Mouse (Mus musculus) forebrain, embryonic 15.5 days (tissue): ENCODE results near the gene Ccdc3. TPM values are rescaled to one million over a fixed set of nuclear protein-coding genes. Genes with fewer than 3 reads are reported as not detected.

Experiments
- ATAC-seq: fragments of 200-750 bp; cut with Nextera tagmentation; replicated peaks from 2 replicates; pipeline ENCODE4 v1.8.0; 2017; ENCODE audit warnings: mild to moderate bottlenecking, moderate TSS enrichment, moderate library complexity
- H3K27ac ChIP-seq: fragments of 300-500 bp; sonication (generic); replicated peaks from 2 replicates; pipeline ENCODE4 v1.5.1; 2015; ENCODE audit warnings: mild to moderate bottlenecking, inconsistent platforms
- H3K27me3 ChIP-seq: fragments of 300-500 bp; sonication (generic); 2 replicates; pipeline ENCODE4 v1.6.1; 2015; ENCODE audit warnings: inconsistent platforms
- H3K36me3 ChIP-seq: fragments of 300-500 bp; sonication (generic); 2 replicates; pipeline ENCODE4 v1.6.1; 2015; ENCODE audit warnings: mild to moderate bottlenecking, inconsistent platforms
- H3K4me1 ChIP-seq: fragments of 300-500 bp; sonication (generic); 2 replicates; pipeline ENCODE4 v1.6.1; 2015; ENCODE audit warnings: inconsistent platforms
- H3K4me2 ChIP-seq: fragments of 300-500 bp; sonication (generic); replicated peaks from 2 replicates; pipeline ENCODE4 v1.6.1; 2015; ENCODE audit warnings: mild to moderate bottlenecking, inconsistent platforms
- H3K4me3 ChIP-seq: fragments of 300-500 bp; sonication (generic); 2 replicates; pipeline ENCODE4 v1.5.1; 2015; ENCODE audit warnings: mild to moderate bottlenecking, inconsistent platforms
- H3K9ac ChIP-seq: fragments of 300-500 bp; sonication (generic); replicated peaks from 2 replicates; pipeline ENCODE4 v1.6.1; 2015; ENCODE audit warnings: mild to moderate bottlenecking, inconsistent platforms
- H3K9me3 ChIP-seq: fragments of 300-500 bp; sonication (generic); 2 replicates; pipeline ENCODE4 v1.6.1; 2016; ENCODE audit warnings: inconsistent platforms
- WGBS: fragments of 180-500 bp; shearing (Covaris S2); methylation state at CpG from one replicate; pipeline ENCODE4 v1.1.7; 2015; ENCODE audit warnings: mixed read lengths; 5-methylcytosine and 5-hydroxymethylcytosine counted together
- polyA plus RNA-seq: library from polyadenylated mRNA; unstranded; fragments of >200 nt; fragmentation: Nextera tagmentation; extraction: Ambion mirVana; gene quantifications from 2 replicates; pipeline ENCODE4 v1.2.1, GENCODE M21; 2015

The Ccdc3 gene
- polyA plus RNA-seq, 1 experiment from 2014 or later: 3.8 TPM

DNA sequence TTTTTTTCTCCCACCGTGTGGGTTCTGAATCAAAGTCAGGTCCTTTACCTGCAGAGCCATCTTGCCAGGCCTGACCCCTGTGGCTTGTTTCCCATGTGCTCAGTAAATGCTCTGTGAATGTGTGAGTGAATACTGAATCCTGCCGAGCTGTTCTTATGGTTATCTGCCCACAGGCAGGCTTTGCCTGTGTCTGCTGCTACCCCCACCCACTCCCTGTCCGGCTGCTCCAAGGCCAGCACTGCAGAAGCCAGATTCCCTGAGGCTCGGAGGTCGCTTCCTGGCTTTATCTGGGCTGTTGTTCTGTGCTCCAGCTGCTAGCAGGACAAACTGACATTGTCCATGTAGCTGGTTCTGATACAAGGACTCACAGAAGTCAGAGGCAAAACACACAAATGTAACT, 25.2 kb downstream of the Ccdc3 start:
- no peak for ATAC-seq
- H3K4me2 ChIP-seq: no peak overlapping the region
- no peak overlapping the region for H3K27ac ChIP-seq
- no peak overlapping the region for H3K9ac ChIP-seq
- H3K27me3 ChIP-seq: no peaks in the 10 kb centered on the region
- H3K9me3 ChIP-seq: no peaks in the 10 kb centered on the region
- H3K4me3 ChIP-seq: no peak overlapping the region
- no peaks in the 10 kb centered on the region for H3K36me3 ChIP-seq
- H3K4me1 ChIP-seq: no peaks in the 10 kb centered on the region
- WGBS: 54% methylated on average over 5 of the region's 5 CpGs

DNA sequence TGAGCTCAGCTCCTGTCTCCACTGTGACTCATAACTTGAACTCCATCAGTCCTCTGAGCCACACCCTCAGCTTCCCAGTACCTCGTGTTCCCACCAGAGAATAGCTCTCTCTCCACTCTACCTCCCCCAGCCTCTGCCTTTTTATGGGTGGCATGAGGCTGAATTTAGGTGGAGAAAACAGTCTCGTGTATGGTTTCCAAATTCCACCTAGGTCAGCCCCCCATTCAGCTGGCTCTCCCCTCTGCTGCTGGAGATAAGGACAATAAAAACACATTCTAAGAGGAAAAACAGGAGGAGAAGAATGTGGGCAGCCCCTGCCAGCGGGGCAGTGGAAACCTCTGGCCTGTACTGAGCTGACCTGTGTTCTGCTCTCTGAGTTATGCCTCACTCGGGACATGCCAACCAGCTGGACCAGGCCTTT, 28.4 kb downstream of the Ccdc3 start:
- Histone ChIP-seq H3K9me3 (no peaks in the 10 kb centered on the region), H3K4me2 (no peak overlapping the region), H3K36me3 (no peaks in the 10 kb centered on the region), H3K27me3 (no peaks in the 10 kb centered on the region), H3K4me3 (no peak overlapping the region), H3K4me1 (no peaks in the 10 kb centered on the region), H3K9ac (no peak overlapping the region), H3K27ac (no peak overlapping the region)
- ATAC-seq: no peak
- 81% methylated on average over 4 of the region's 4 CpGs for WGBS

GRCm38 (mm10) chr2:5166796-5167195, 29.2 kb downstream of the Ccdc3 start:
- Histone ChIP-seq H3K27ac (no peak overlapping the region), H3K4me1 (no peaks in the 10 kb centered on the region), H3K9ac (no peak overlapping the region), H3K9me3 (no peaks in the 10 kb centered on the region), H3K4me2 (no peak overlapping the region), H3K36me3 (no peaks in the 10 kb centered on the region), H3K27me3 (no peaks in the 10 kb centered on the region), H3K4me3 (no peak overlapping the region)
- ATAC-seq: no peak
- 93% methylated on average over 2 of the region's 2 CpGs for WGBS

DNA sequence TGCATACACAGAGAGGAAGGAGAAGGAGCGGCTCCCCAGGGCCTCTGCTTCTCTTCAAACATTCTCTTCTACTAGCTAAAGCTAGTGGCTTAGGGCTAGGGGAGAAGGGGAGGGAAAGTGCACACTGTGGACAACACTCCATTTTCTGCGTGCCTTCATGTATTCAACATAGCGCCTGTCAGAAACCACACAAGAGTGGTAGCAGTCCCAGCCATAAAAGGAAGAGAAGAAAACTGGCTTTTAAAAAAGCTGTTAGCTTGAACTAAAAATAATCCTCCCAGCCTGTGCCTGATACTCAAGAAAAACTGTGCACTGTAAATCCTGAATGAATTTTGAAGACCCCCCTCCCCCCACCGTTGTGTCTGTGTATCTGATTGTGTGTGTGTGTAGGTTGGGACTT, 33.2 kb downstream of the Ccdc3 start:
- H3K9me3 ChIP-seq: no peaks in the 10 kb centered on the region
- H3K36me3 ChIP-seq: no peaks in the 10 kb centered on the region
- no peaks in the 10 kb centered on the region for H3K27me3 ChIP-seq
- no peaks in the 10 kb centered on the region for H3K4me1 ChIP-seq
- 0 out of 2 replicates have a peak overlapping the region, but pooled peaks have one; percentile 33 for H3K27ac ChIP-seq
- ATAC-seq: no peak
- 86% methylated on average over 4 of the region's 4 CpGs for WGBS
- H3K9ac ChIP-seq: no peak overlapping the region
- H3K4me2 ChIP-seq: no peak overlapping the region
- no peak overlapping the region for H3K4me3 ChIP-seq

- no peaks in the 10 kb centered on the region for H3K27me3 ChIP-seq
- no peak overlapping the region for H3K4me2 ChIP-seq
- WGBS: 74% methylated on average over 5 of the region's 5 CpGs
- no peaks in the 10 kb centered on the region for H3K9me3 ChIP-seq
- no peak overlapping the region for H3K9ac ChIP-seq
- no peak for ATAC-seq
- no peak overlapping the region for H3K4me3 ChIP-seq
- 0 out of 2 replicates have a peak overlapping the region, but pooled peaks have one; percentile 33 for H3K27ac ChIP-seq
- no peaks in the 10 kb centered on the region for H3K4me1 ChIP-seq
- H3K36me3 ChIP-seq: no peaks in the 10 kb centered on the region
Observed at GRCm38 (mm10) chr2:5171301-5172000, 33.9 kb downstream of the Ccdc3 start.

GRCm38 (mm10) chr2:5172773-5173172, 35.2 kb downstream of the Ccdc3 start:
- 94% methylated on average over 2 of the region's 2 CpGs for WGBS
- Histone ChIP-seq H3K27me3 (no peaks in the 10 kb centered on the region), H3K36me3 (no peaks in the 10 kb centered on the region), H3K9me3 (no peaks in the 10 kb centered on the region), H3K4me3 (no peak overlapping the region), H3K27ac (no peak overlapping the region), H3K9ac (no peak overlapping the region), H3K4me1 (no peaks in the 10 kb centered on the region), H3K4me2 (no peak overlapping the region)
- ATAC-seq: no peak

GRCm38 (mm10) chr2:5174716-5175115, 37.1 kb downstream of the Ccdc3 start:
- Histone ChIP-seq H3K27me3 (no peaks in the 10 kb centered on the region), H3K36me3 (no peaks in the 10 kb centered on the region), H3K4me2 (no peak overlapping the region), H3K9ac (no peak overlapping the region), H3K4me3 (no peak overlapping the region), H3K4me1 (no peaks in the 10 kb centered on the region), H3K9me3 (no peaks in the 10 kb centered on the region), H3K27ac (no peak overlapping the region)
- ATAC-seq: no peak

GRCm38 (mm10) chr2:5181462-5182443, 44.2 kb downstream of the Ccdc3 start:
- H3K36me3 ChIP-seq: no peaks in the 10 kb centered on the region
- H3K9me3 ChIP-seq: no peaks in the 10 kb centered on the region
- ATAC-seq: peak; percentile 38; the same call in 1 of the 2 replicates
- H3K9ac ChIP-seq: no peak overlapping the region
- H3K4me2 ChIP-seq: no peak overlapping the region
- no peak overlapping the region for H3K27ac ChIP-seq
- H3K27me3 ChIP-seq: no peaks in the 10 kb centered on the region
- peaks cover 4% of the 10 kb centered on the region for H3K4me1 ChIP-seq
- 59% methylated on average over 5 of the region's 5 CpGs for WGBS
- H3K4me3 ChIP-seq: no peak overlapping the region

GRCm38 (mm10) chr2:5184166-5184565, 46.6 kb downstream of the Ccdc3 start:
- Histone ChIP-seq H3K4me1 (peaks cover 4% of the 10 kb centered on the region), H3K27ac (no peak overlapping the region), H3K4me2 (no peak overlapping the region), H3K4me3 (no peak overlapping the region), H3K9ac (no peak overlapping the region), H3K36me3 (no peaks in the 10 kb centered on the region), H3K27me3 (no peaks in the 10 kb centered on the region), H3K9me3 (no peaks in the 10 kb centered on the region)
- ATAC-seq: no peak
- 81% methylated on average over 4 of the region's 4 CpGs for WGBS

- H3K4me3 ChIP-seq: no peak overlapping the region
- no peaks in the 10 kb centered on the region for H3K4me1 ChIP-seq
- no peaks in the 10 kb centered on the region for H3K9me3 ChIP-seq
- 89% methylated on average over 3 of the region's 3 CpGs for WGBS
- H3K4me2 ChIP-seq: no peak overlapping the region
- H3K27me3 ChIP-seq: no peaks in the 10 kb centered on the region
- no peak overlapping the region for H3K9ac ChIP-seq
- no peak for ATAC-seq
- H3K36me3 ChIP-seq: no peaks in the 10 kb centered on the region
- no peak overlapping the region for H3K27ac ChIP-seq
Observed at GRCm38 (mm10) chr2:5185631-5186030, 48.1 kb downstream of the Ccdc3 start.

DNA sequence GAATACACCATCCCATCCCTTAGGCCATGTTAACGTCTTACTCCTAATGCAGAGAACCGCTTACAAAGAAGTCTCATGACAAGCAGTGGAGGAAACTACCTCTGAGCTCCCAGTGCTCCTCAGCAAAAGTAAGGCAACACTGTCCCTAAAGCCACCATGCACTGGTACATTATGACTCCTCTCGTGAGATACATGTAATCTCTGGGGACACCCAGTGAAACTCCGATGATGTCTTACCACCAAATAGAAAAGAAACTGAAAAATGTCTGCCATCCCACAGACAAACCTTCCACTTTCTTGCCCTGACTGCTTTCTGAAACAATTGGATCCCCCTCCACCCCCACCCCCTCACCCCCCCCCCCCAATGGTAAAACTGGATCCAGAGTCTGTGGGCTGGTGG, 54.6 kb downstream of the Ccdc3 start:
- no peak for ATAC-seq
- H3K9me3 ChIP-seq: no peaks in the 10 kb centered on the region
- WGBS: 93% methylated on average over 4 of the region's 4 CpGs
- H3K36me3 ChIP-seq: no peaks in the 10 kb centered on the region
- no peak overlapping the region for H3K4me3 ChIP-seq
- H3K4me1 ChIP-seq: no peaks in the 10 kb centered on the region
- H3K27me3 ChIP-seq: no peaks in the 10 kb centered on the region
- no peak overlapping the region for H3K4me2 ChIP-seq
- no peak overlapping the region for H3K27ac ChIP-seq
- no peak overlapping the region for H3K9ac ChIP-seq

DNA sequence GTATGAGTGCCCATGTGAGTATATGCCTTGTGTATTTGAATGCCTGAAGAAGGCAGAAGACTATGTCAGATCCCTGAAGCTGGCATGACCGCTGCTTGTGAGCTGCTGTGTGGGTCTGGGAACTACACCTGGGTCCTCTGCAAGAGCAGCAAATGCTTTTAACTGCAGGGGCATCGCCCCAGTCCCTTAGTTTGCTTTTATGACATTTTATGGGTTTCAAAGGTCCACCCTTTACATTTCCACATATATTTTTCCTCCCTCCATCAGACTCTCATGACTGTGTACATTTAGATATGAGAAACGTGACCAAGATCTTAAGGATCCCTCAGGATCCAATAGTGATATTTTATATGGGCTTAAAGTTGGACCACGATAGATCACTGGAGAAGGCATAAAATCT, 55.5 kb downstream of the Ccdc3 start:
- H3K9me3 ChIP-seq: no peaks in the 10 kb centered on the region
- 84% methylated on average over 4 of the region's 4 CpGs for WGBS

More for the DNA sequence above, 55.5 kb downstream of the Ccdc3 start:
- no peak overlapping the region for H3K4me3 ChIP-seq
- H3K4me2 ChIP-seq: no peak overlapping the region
- ATAC-seq: no peak
- H3K9ac ChIP-seq: no peak overlapping the region
- H3K4me1 ChIP-seq: 0 out of 2 replicates have a peak, but pooled peaks cover 4% of the 10 kb centered on the region
- no peak overlapping the region for H3K27ac ChIP-seq
- H3K27me3 ChIP-seq: no peaks in the 10 kb centered on the region
- no peaks in the 10 kb centered on the region for H3K36me3 ChIP-seq
